Mouse (Mus musculus) kidney, embryonic 16.5 days (tissue): ENCODE measurements around the gene Hmcn2. TPM values are rescaled to one million over a fixed set of nuclear protein-coding genes. Genes with fewer than 3 reads are reported as not detected.

ENCODE experiments used
- ATAC-seq: fragments of 200-750 bp; cut with Nextera tagmentation; 2 replicates; pipeline ENCODE4 v1.8.0; 2017; ENCODE audit warnings: moderate TSS enrichment; ENCODE audit not compliant: low FRiP score, low TSS enrichment
- H3K27ac ChIP-seq: fragments of 300-500 bp; sonication (generic); 2 replicates; pipeline ENCODE4 v1.5.1; 2014; ENCODE audit warnings: low read length
- H3K27me3 ChIP-seq: fragments of 300-500 bp; sonication (generic); 2 replicates; pipeline ENCODE4 v1.6.1; 2014; ENCODE audit warnings: low read length, control low read depth, mixed read lengths; ENCODE audit not compliant: insufficient read depth
- H3K36me3 ChIP-seq: fragments of 300-500 bp; sonication (generic); 2 replicates; pipeline ENCODE4 v1.6.1; 2014; ENCODE audit warnings: low read length, control low read depth, mixed read lengths; ENCODE audit not compliant: insufficient read depth
- H3K4me1 ChIP-seq: fragments of 300-500 bp; sonication (generic); 2 replicates; pipeline ENCODE4 v1.6.1; 2014; ENCODE audit warnings: low read length, control low read depth, mixed read lengths; ENCODE audit not compliant: insufficient read depth
- H3K4me2 ChIP-seq: fragments of 300-500 bp; sonication (generic); replicated peaks from 2 replicates; pipeline ENCODE4 v1.6.1; 2014; ENCODE audit warnings: low read depth, low read length
- H3K4me3 ChIP-seq: fragments of 300-500 bp; sonication (generic); 2 replicates; pipeline ENCODE4 v1.5.1; 2014; ENCODE audit warnings: mild to moderate bottlenecking, low read length
- H3K9ac ChIP-seq: fragments of 300-500 bp; sonication (generic); replicated peaks from 2 replicates; pipeline ENCODE4 v1.6.1; 2014; ENCODE audit warnings: low read length
- H3K9me3 ChIP-seq: fragments of 300-500 bp; sonication (generic); 2 replicates; pipeline ENCODE4 v1.6.1; 2016; ENCODE audit warnings: low read length, control low read depth
- WGBS: fragments of 180-500 bp; shearing (Covaris S2); extraction: QIAGEN DNeasy Blood & Tissue Kit; methylation state at CpG from one replicate; pipeline ENCODE4 v1.1.7; 2014; 5-methylcytosine and 5-hydroxymethylcytosine counted together
- polyA plus RNA-seq: library from polyadenylated mRNA; unstranded; fragments of >200 nt; fragmentation: Nextera tagmentation; extraction: Ambion mirVana; gene quantifications from 2 replicates; pipeline ENCODE4 v1.2.1, GENCODE M21; 2015

Gene Hmcn2
- polyA plus RNA-seq, 1 experiment from 2014 or later, result 0.34 TPM

DNA sequence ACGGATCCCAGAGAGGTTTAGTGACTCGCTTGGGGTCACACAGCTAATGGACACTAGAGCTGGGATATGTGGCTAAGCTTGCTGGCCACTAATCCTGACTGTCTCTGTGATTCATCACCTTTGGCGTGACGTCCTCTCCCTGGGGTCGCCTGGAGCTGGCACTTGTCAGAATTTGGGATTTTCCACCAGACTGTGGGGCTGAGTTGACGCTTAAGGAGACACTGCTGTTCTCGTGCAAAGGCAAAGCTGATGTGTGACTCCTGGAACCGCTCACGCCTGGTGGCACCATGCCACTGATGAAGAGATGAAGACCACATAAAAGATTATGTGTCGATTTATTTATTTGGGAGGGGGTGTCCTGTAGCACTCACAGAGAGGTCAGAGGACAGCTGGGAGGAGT, 14.2 kb upstream of the Hmcn2 start:
- Histone ChIP-seq H3K27me3 (no peaks in the 10 kb centered on the region), H3K4me3 (no peak overlapping the region), H3K9ac (no peak overlapping the region), H3K9me3 (no peaks in the 10 kb centered on the region), H3K36me3 (no peaks in the 10 kb centered on the region), H3K4me2 (no peak overlapping the region), H3K4me1 (peaks cover 7% of the 10 kb centered on the region), H3K27ac (no peak overlapping the region)
- WGBS, result 71% methylated on average over 10 of the region's 10 CpGs
- no peak for ATAC-seq

DNA sequence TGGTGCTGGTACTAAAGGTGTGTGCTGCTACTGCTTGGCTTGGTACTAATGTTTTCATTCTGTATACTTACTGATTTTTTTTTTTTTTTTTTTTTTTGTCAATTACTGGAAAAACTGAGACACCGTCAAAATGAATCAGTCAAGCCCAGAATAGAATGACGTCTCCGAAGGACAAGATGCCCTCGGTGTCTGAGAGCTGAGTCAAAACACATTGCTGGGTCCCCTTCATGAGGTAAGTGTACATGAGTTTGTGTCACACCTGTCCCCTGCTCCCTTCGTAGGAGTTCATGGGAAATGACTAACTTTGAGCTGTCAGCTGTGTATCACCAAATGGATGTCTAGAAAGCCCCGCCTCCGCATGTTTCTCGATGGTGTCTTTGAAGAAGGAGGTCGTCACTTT, 11.0 kb upstream of the Hmcn2 start:
- Histone ChIP-seq H3K4me3 (no peak overlapping the region), H3K9me3 (no peaks in the 10 kb centered on the region), H3K9ac (no peak overlapping the region), H3K4me1 (peaks cover 6% of the 10 kb centered on the region), H3K4me2 (no peak overlapping the region), H3K27me3 (no peaks in the 10 kb centered on the region), H3K27ac (no peak overlapping the region), H3K36me3 (no peaks in the 10 kb centered on the region)
- no peak for ATAC-seq
- WGBS, result 71% methylated on average over 9 of the region's 9 CpGs

DNA sequence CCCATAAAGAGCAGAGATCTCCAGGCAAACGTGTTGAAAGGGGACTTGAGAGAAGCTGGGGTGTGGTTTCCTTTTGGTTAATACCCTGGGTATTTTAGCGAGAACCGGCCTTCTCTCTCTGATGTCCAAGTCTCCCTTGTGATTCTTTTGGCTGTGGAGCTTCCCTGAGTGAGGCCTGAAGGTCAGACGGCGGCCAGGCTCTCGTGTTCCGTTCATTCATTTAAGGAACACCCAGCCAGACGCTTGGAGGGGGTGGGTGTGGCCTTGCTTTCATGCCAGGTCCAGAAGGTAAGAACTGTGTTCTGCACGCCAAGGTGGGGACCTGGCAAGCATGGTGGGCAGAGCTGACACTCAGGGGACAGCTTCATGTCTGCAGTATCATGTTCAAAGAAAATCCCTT, 10.0 kb upstream of the Hmcn2 start:
- 66% methylated on average over 9 of the region's 9 CpGs for WGBS
- no peak overlapping the region for H3K9ac ChIP-seq
- H3K27me3 ChIP-seq, result no peaks in the 10 kb centered on the region
- no peak for ATAC-seq
- H3K36me3 ChIP-seq, result no peaks in the 10 kb centered on the region
- H3K4me3 ChIP-seq, result no peak overlapping the region
- no peaks in the 10 kb centered on the region for H3K9me3 ChIP-seq
- no peak overlapping the region for H3K27ac ChIP-seq
- H3K4me2 ChIP-seq, result no peak overlapping the region
- no peaks in the 10 kb centered on the region for H3K4me1 ChIP-seq

DNA sequence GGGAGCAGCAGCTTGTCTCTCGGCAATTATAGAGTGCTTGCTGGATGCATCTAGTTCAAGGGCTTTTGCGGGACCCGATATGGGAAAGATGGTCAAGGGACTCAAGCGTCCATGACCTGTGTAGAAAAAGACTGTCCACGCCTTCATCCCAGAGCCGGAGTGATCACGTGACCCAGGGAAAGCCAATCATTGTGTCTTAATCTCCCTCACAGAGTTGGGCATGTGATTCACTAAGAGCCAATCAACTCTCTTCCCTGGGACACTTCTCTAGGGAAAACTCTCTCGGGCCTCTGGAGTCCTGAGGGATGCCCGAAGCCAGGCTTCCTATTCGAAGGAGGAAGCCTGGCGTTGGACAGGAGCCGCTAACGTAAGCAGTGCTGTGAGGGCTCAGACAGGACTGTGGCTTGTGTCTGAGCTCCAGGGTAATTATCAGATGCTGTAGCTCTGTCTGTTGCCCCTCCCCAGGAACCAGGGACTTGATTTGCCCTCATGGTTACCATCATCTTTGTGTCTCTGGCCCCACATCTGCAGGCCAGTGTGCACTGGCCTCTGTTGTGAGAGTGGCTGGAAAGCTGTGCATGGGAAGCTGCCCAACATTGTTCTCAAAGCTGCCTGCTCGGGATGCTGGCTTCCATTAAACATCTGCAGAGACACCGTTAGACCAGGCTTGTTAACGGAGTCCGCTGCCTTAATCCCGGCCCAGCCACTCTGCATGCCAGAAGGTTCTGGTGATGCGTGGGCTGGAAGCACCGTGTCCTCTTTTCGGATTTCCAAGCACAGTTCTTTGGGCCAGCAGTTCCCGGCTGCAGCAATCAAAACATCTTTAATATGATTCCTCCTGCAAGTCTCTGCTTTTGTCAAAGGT, 9.2 kb upstream of the Hmcn2 start:
- no peak for ATAC-seq
- Histone ChIP-seq H3K27me3 (no peaks in the 10 kb centered on the region), H3K27ac (no peak overlapping the region), H3K4me3 (no peak overlapping the region), H3K4me2 (no peak overlapping the region), H3K9ac (no peak overlapping the region), H3K36me3 (no peaks in the 10 kb centered on the region), H3K4me1 (no peaks in the 10 kb centered on the region; the same call in 1 of the 2 replicates), H3K9me3 (no peaks in the 10 kb centered on the region)
- WGBS, result 78% methylated on average over 22 of the region's 22 CpGs

DNA sequence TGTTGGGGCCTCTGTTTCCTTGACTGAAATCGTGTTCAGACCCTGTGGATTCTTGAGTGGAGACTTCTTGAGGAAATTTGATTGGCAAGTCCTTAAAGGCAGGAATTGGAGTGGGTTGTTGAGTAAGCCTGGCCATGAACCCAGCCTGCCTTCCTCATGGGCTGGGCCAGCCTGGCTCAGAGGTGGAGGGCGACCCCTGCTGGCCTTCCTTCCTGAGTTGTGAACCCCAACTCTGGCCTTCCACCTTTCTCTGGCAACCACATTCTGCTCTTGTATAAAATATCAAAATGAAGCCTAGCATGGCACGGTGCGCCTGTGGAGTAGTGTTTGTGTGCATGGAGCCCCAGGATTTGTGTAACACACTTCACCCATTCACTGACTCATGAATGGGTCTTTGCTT, 8.5 kb upstream of the Hmcn2 start:
- H3K27ac ChIP-seq, result no peak overlapping the region
- ATAC-seq, result no peak
- WGBS, result 41% methylated on average over 4 of the region's 4 CpGs

DNA sequence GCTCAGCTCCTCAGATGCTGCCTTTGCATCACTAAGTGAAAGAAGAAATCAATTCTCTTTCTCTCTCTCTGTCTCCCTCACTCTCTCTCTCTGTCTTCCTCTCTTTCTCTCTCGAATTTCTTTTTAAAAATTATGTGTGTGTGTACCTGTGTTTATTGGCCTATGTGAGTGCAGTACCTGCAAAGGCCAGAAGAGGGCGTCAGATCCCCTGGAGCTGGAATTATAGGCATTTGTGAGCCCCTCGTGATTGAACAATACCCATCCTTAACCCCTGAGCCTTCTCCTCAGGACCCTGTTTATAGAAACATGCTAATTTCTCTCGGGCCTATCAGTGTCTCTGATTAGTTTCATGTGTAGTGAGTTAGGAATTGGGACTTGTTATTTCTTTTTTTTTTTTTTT, 6.0 kb upstream of the Hmcn2 start:
- Histone ChIP-seq H3K4me2 (no peak overlapping the region), H3K36me3 (no peaks in the 10 kb centered on the region), H3K4me3 (no peak overlapping the region), H3K9ac (no peak overlapping the region), H3K4me1 (no peaks in the 10 kb centered on the region; the same call in 1 of the 2 replicates), H3K27me3 (peaks cover 12% of the 10 kb centered on the region), H3K27ac (no peak overlapping the region), H3K9me3 (no peaks in the 10 kb centered on the region)
- ATAC-seq, result no peak
- 66% methylated on average over 4 of the region's 4 CpGs for WGBS

More for the DNA sequence above, 8.5 kb upstream of the Hmcn2 start:
- Histone ChIP-seq H3K9ac (no peak overlapping the region), H3K4me1 (no peaks in the 10 kb centered on the region; the same call in 1 of the 2 replicates), H3K27me3 (no peaks in the 10 kb centered on the region), H3K9me3 (no peaks in the 10 kb centered on the region), H3K4me3 (no peak overlapping the region), H3K36me3 (no peaks in the 10 kb centered on the region), H3K4me2 (no peak overlapping the region)

DNA sequence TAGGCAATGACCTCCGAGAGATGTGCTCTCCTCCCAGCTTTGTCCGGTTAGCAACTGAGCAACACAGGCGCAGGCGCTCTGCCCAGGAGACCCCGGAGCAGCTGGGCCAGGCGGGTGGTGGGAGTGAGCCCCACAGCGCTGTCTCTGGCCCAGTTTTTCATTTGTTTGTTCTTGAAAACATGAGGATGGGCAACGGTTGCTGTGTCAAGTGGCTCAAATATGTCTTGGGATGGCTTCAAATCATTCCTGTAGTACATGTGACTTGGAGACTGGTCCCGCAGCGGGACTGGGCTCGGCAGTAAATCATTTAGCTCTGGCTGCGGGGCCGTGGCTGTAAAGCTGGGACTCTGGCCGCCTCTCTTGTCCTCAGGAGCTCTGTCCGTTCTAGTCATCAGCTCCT, 4.7 kb upstream of the Hmcn2 start:
- no peak overlapping the region for H3K9ac ChIP-seq
- H3K4me2 ChIP-seq, result no peak overlapping the region
- no peaks in the 10 kb centered on the region for H3K9me3 ChIP-seq
- H3K4me3 ChIP-seq, result no peak overlapping the region
- no peaks in the 10 kb centered on the region for H3K36me3 ChIP-seq
- WGBS, result 32% methylated on average over 15 of the region's 15 CpGs
- H3K4me1 ChIP-seq, result peaks cover 7% of the 10 kb centered on the region
- H3K27me3 ChIP-seq, result peaks cover 25% of the 10 kb centered on the region
- no peak overlapping the region for H3K27ac ChIP-seq
- no peak for ATAC-seq

DNA sequence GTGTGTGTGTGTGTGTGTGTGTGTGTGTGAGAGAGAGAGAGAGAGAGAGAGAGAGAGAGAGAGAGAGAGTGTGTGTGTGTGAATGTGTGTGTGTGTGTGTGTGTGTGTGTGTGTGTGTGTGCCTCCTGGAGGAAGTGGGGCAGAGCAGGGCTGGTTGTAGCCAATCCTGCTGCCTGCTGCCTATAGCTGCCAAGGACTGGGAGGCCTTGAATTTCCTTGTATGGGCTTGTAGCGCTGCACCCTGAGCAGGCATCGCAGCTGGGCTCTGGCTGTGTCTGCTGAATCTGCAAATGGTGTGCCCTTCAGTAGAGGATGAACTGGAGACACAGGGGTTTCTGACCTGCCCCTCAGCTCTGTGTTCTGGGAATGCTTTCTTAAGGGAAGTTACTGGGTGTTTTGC, 3.9 kb downstream of the Hmcn2 start:
- peaks cover 50% of the 10 kb centered on the region for H3K27me3 ChIP-seq
- no peaks in the 10 kb centered on the region for H3K36me3 ChIP-seq
- H3K9me3 ChIP-seq, result no peaks in the 10 kb centered on the region
- 14% methylated on average over 2 of the region's 2 CpGs for WGBS
- no peak overlapping the region for H3K4me3 ChIP-seq
- H3K4me2 ChIP-seq, result no peak overlapping the region
- no peak for ATAC-seq
- peaks cover 7% of the 10 kb centered on the region for H3K4me1 ChIP-seq
- H3K27ac ChIP-seq, result no peak overlapping the region
- H3K9ac ChIP-seq, result no peak overlapping the region

DNA sequence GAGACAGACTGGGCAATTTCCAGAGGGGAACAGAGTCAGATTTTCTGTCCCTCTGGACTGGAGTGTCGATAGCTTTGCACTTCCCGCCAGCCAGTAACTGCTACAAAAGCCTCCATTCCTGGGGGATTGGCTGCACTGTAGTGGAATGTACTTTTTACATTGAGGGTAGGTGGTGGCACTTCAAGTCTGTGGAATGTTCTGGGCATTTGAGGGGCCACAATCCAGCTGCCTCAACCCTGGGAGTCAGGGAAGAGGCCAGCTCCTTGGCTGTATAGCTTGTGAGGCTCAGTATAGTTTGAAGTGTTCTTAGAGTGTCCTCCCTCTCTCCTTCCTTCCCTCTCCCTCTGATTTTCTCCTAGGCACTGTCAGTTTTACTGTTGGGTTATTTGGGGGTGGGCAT, 5.0 kb downstream of the Hmcn2 start:
- 64% methylated on average over 2 of the region's 2 CpGs for WGBS
- Histone ChIP-seq H3K9ac (no peak overlapping the region), H3K36me3 (no peaks in the 10 kb centered on the region), H3K27ac (no peak overlapping the region), H3K27me3 (peaks cover 39% of the 10 kb centered on the region), H3K4me1 (peaks cover 2% of the 10 kb centered on the region), H3K4me3 (no peak overlapping the region), H3K9me3 (no peaks in the 10 kb centered on the region), H3K4me2 (no peak overlapping the region)
- no peak for ATAC-seq

DNA sequence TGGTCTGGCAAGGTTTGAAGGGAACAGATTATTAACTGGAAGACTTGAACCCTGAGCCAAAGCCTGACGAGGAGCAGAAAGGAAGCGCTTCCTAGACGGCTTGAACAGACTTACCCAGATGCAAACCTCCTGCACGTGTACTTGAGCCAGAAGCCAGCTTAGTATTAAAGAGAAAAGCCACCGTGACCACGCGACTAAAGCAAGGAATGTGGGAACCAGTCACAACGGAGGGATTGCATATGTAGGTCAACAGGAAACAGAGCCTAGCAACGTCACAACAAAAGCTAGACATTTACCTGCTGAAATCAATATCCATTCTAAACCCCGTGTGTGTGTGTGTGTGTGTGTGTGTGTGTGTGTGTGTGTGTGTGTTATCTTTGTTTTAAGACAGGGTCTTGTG, 13.0 kb downstream of the Hmcn2 start:
- Histone ChIP-seq H3K4me3 (no peak overlapping the region), H3K36me3 (no peaks in the 10 kb centered on the region), H3K9me3 (no peaks in the 10 kb centered on the region), H3K9ac (no peak overlapping the region), H3K27me3 (no peaks in the 10 kb centered on the region), H3K27ac (no peak overlapping the region), H3K4me2 (no peak overlapping the region), H3K4me1 (no peaks in the 10 kb centered on the region)
- no peak for ATAC-seq
- WGBS, result 63% methylated on average over 10 of the region's 10 CpGs
